Mouse (Mus musculus) cerebellum, adult 2 months (tissue): ENCODE results near the gene AI182371.

ENCODE experiments used
- CTCF ChIP-seq: fragments of 200-500 bp; IDR thresholded peaks from 2 replicates; pipeline ENCODE4 v1.5.1; 2011; ENCODE audit warnings: low read depth, mild to moderate bottlenecking, control low read depth, low read length, moderate library complexity, borderline replicate concordance; ENCODE audit not compliant: insufficient read depth
- POLR2A ChIP-seq: fragments of 200-500 bp; IDR thresholded peaks from 2 replicates; pipeline ENCODE4 v1.6.1; 2011; ENCODE audit warnings: low read length, control low read depth, borderline replicate concordance; ENCODE audit not compliant: insufficient read depth

DNA sequence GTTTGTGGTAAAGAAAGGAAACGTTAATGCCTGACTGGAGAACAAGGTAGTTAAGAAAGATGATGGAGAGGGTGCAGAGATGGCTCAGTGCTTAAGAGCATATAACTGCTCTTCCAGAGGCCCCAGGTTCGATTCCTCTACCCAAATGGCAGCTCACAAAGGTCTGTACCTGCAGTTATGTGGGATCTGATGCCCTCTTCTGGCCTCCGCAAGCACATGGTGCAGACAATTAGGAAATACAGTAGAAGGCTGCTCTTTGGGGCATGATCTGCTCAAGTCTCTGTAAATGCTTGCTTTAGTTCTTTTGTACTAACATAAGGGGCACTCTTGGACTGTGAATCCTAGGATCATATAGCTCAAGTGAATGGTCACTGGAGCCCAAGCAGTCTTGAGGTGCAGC is 7.4 kb upstream of the AI182371 start:
- TF ChIP-seq CTCF (peak; percentile 62; the same call in 1 of the 2 replicates), POLR2A (no peak)
